Mouse (Mus musculus): ENCODE results near the gene Hexim2. TPM values are rescaled to one million over a fixed set of nuclear protein-coding genes. Genes with fewer than 3 reads are reported as not detected.

Hexim2 gene
- polyA plus RNA-seq, 1 experiment from 2014 or later: 7.7 TPM

DNA sequence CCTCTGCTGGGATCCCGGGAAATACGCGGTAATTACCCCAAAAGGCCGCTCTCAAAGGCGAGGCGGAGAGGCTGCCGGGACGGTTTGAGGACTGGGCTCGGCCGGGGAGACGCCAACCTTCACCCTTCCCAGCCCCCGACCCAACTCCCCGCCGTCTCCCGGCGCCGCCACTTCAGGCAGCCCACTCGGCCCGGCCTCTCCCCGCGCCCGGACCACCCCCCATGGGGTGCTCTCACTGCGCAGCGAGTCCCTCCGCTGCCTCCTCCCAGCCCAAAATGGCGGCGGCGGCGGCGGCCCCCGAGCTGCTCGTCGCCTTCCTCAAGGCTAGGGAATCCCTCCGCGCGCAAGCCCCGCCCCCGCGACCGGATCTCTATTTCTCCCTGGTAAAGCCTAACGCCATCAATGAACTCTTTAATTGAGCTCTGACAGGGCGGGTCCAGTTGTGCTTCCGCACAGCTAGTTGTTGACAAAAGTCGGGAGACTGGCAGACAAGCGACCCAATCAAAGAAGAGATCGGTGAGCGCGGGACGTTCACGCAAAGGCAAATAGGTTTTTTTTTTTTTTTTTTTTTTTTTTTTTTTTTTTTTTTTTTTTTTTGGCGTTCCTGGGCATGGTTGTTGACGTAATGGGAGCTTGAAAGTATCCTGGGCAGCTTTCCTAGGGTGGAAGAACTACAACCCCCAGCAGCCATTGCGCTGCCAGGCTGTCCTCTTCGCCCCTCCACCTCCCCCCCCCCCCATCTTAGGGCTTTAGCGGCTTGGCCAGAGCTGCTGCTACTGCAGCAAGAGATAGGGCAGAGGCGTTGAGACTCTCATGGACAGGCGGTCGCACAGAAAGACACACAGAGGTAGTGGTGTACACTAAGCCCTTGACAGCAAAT is 587 bp downstream of the Hexim2 start:
- DNase-seq (peak; percentile 99), ATAC-seq (ENCODE audit: low read depth) (peak; percentile 84)
- Histone ChIP-seq H3K27me3 (no peaks in the 10 kb centered on the region), H3K9ac (peak overlapping the region; percentile 100), H3K9me3 (replicated peaks) (no peaks in the 10 kb centered on the region), H3K36me3 (no peaks in the 10 kb centered on the region), H3K4me2 (peak overlapping the region; percentile 85), H3K4me3 (replicated peaks) (peak overlapping the region; percentile 96), H3K27ac (peak overlapping the region; percentile 97), H3K4me1 (replicated peaks) (peaks cover 63% of the 10 kb centered on the region)
- WGBS (ENCODE audit: insufficient replicate concordance): under 1% methylated on average over 56 of the region's 58 CpGs

DNA sequence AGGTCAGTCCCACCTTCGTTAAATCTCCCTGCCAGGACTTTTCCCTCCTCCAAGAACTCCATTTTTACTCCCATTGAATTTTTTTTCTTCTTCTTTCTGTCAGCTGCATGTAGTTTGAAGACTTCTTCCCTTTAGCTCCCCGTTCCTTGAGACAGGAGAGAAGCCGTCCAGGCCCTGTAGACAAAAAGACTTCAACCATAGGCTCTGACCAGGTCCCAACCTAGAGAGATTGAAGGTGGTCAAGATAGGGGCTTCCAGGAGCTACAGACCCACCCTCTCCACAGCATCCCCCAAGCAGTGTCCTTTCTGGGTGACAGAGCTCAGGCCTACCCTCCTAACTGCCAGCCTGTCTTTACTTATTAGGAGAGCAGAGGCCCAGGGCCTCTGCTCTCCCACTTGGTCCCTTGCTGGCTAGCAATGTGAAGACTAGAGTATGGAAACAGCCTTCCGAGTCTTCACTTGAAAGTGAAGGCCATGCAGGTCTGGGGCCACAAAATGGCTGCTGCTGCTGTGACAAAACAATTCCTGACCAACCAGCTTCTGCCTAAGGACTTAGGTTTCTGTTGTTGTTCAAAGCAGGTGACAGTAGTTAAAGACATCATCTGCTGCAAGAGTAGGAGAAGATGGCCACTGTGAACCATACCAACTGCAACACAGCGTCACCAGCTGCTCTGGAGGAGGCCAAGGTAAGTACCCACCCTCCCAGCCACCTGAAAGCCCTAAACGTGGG is 1.4 kb downstream of the Hexim2 start:
- Histone ChIP-seq H3K9ac (peak overlapping the region; percentile 85), H3K27ac (peak overlapping the region; percentile 97), H3K36me3 (peaks cover 7% of the 10 kb centered on the region), H3K4me2 (peak overlapping the region; percentile 85), H3K9me3 (replicated peaks) (no peaks in the 10 kb centered on the region), H3K4me1 (replicated peaks) (peaks cover 63% of the 10 kb centered on the region), H3K27me3 (no peaks in the 10 kb centered on the region), H3K4me3 (replicated peaks) (peak overlapping the region; percentile 96)
- ATAC-seq (ENCODE audit: low read depth): peak; percentile 19
- DNase-seq: no peak
- 31% methylated on average over 6 of the region's 6 CpGs for WGBS (ENCODE audit: insufficient replicate concordance)

DNA sequence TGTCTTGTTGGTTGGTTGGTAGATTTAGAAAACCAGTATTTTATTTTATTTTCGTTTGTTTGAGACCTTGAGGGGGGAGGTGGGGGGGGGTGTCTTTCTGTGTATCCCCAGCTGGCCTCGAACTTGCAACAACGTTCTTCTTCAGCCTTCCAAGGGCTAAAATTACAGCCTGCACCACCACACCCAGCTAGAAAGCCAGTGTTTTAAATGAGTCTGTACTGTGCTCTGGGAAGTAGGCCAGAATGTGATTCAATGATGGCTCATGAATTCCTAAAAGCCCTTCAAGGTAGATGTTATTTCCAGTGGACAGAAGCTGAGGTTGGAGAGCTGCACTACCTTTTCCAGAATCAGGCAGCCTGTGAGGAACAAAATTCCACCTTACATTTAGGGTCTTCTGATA is 2.0 kb downstream of the Hexim2 start:
- H3K27me3 ChIP-seq: no peaks in the 10 kb centered on the region
- H3K9ac ChIP-seq: peak overlapping the region; percentile 85
- peaks cover 63% of the 10 kb centered on the region for H3K4me1 ChIP-seq (replicated peaks)
- DNase-seq (no peak), ATAC-seq (ENCODE audit: low read depth) (no peak)
- H3K9me3 ChIP-seq (replicated peaks): no peaks in the 10 kb centered on the region
- peaks cover 13% of the 10 kb centered on the region for H3K36me3 ChIP-seq
- 54% methylated on average over 3 of the region's 3 CpGs for WGBS (ENCODE audit: insufficient replicate concordance)
- H3K4me3 ChIP-seq (replicated peaks): peak overlapping the region; percentile 96; the same call in 1 of the 2 replicates
- H3K4me2 ChIP-seq: peak overlapping the region; percentile 85
- peak overlapping the region; percentile 97 for H3K27ac ChIP-seq

DNA sequence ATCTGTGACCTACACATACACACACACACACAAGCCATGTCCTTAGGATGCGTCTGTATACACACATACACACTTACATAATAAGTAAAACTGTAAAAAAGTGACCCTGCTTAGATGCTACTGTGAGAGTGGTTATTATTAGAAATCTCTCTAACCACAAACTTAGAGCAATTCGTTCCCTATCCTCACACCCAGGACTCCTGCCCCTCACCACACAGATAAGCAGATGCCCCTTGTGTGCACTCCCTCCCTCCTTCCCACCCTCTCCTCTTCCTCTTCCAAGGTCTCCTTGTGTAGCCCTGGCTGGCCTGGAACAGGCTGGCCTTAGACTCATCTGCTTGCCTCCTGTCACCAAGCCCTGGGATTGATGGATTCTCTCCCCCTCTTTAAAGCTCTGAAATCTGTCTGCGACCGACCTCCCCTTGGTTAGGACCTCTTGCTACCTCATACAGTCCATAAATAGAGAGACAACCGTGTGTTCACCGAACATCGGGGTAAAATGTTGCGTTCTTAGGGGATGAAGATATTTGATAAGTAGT is 3.9 kb downstream of the Hexim2 start:
- H3K27ac ChIP-seq: peak overlapping the region; percentile 97
- peak overlapping the region; percentile 85 for H3K4me2 ChIP-seq
- peak overlapping the region; percentile 85 for H3K9ac ChIP-seq
- no peak overlapping the region for H3K4me3 ChIP-seq (replicated peaks)
- H3K9me3 ChIP-seq (replicated peaks): no peaks in the 10 kb centered on the region
- no peaks in the 10 kb centered on the region for H3K27me3 ChIP-seq
- peak; percentile 13; the same call in 1 of the 2 replicates for ATAC-seq (ENCODE audit: low read depth)
- peaks cover 20% of the 10 kb centered on the region for H3K36me3 ChIP-seq
- 15% methylated on average over 8 of the region's 8 CpGs for WGBS (ENCODE audit: insufficient replicate concordance)
- peak; percentile 35 for DNase-seq
- peaks cover 57% of the 10 kb centered on the region for H3K4me1 ChIP-seq (replicated peaks)

DNA sequence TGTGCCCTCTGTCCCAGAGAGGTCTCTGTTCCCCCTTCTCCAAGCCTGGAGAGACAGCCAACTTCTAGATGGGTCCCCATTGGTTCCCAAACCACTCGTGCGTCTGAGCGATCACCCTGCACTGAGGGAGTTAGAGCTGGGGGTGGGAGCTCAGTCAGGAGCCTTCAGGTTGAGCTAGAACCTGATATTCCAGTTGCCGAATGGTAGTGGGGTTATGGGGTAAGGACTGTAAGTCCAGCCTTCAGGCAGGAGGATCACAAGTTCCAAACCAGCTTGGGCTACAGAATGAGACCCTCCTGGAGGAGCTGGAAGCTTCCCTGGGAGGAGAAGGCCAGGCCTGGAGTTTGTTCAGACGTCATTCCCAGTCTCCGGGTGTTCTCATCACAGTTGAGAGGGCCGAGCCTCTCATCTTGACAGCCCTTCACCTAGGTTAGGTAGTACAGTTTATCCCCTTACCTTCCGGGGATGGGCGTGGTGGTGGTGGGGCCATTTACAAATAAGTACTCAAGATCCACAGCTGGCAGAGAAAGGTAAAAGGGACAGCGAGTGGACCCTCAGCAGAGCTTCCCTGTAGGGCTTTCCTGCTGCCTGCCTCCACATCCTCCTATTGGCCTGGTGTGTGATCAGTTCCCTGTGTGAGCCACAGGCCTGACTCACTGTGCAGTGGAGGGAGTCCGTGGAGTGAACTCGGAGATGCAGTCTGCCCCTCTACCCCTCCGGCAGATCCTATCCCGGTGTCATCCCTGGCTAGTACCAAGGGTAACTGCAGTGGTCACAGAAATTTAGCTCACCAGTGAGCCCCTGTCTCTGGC is 7.9 kb downstream of the Hexim2 start:
- Histone ChIP-seq H3K36me3 (peaks cover 20% of the 10 kb centered on the region), H3K4me3 (replicated peaks) (no peak overlapping the region), H3K27ac (peak overlapping the region; percentile 67), H3K9ac (no peak overlapping the region), H3K4me1 (replicated peaks) (peaks cover 65% of the 10 kb centered on the region), H3K27me3 (no peaks in the 10 kb centered on the region), H3K9me3 (replicated peaks) (no peaks in the 10 kb centered on the region), H3K4me2 (no peak overlapping the region)
- ATAC-seq (ENCODE audit: low read depth) (no peak), DNase-seq (no peak)
- 82% methylated on average over 14 of the region's 14 CpGs for WGBS (ENCODE audit: insufficient replicate concordance)

DNA sequence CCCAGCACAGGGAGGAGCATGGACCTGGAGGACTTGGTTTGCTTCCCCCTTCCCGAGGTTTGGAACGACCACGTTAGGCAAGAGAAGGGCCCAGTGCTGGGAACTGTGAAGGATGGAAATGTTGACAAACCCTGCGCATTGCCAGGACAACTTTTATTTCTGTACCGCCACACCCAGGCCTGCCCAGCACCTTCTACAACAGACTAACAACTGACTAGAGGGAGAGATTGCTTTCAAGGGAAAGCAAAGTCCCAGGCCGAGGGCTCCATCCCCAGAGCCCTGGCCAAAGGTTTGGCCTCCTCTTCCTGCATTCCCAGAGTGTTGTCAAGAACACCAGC is 8.5 kb downstream of the Hexim2 start:
- Histone ChIP-seq H3K4me3 (replicated peaks) (no peak overlapping the region), H3K36me3 (peaks cover 20% of the 10 kb centered on the region), H3K9ac (no peak overlapping the region), H3K27ac (peak overlapping the region; percentile 67), H3K27me3 (no peaks in the 10 kb centered on the region), H3K4me2 (no peak overlapping the region), H3K9me3 (replicated peaks) (no peaks in the 10 kb centered on the region), H3K4me1 (replicated peaks) (peaks cover 63% of the 10 kb centered on the region)
- 62% methylated on average over 6 of the region's 6 CpGs for WGBS (ENCODE audit: insufficient replicate concordance)
- ATAC-seq (ENCODE audit: low read depth) (no peak), DNase-seq (no peak)

DNA sequence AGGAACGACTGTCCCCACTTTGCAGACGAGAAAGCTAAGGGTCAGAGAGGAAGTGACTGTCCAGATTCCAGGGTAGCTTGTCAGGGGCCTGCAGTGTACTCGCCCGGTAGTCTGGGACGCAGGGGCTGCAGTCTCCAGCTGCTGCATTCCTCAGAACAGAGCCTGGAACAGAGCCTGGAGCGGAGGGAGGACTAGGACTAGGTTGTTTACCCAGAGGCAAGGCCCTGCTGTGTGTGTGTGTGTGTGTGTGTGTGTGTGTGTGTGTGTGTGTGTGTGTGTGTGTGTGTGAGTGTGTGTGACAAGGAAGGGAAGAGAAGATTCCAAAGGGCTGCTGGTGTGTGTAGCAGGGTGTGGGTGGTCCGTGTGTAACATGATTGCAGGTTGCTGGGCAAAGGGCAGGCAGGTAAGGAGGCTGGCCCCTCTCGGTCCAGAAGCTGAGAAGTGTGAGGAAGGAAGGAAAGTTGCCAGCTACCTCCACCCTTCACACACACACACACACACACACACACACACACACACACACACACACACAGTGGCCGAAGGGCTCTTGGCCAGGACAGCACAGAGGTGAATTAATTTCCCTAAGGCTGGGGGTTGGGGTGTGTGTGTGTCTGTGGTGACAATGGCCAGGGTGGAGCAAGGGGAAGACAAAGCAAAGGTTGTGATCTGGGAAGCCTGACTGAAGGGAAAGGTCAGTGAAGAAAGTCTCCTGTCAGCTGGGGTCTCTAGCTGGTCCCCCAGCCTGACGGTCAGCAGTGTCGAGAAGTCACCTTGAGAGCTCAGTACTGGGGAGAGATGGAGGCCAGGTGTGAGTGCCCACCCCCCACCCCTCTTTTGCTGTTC is 9.1 kb downstream of the Hexim2 start:
- Histone ChIP-seq H3K9me3 (replicated peaks) (no peaks in the 10 kb centered on the region), H3K4me2 (no peak overlapping the region), H3K4me1 (replicated peaks) (peaks cover 57% of the 10 kb centered on the region), H3K4me3 (replicated peaks) (no peak overlapping the region), H3K9ac (peak overlapping the region; percentile 6; the same call in 1 of the 2 replicates), H3K36me3 (peaks cover 20% of the 10 kb centered on the region), H3K27ac (peak overlapping the region; percentile 67), H3K27me3 (no peaks in the 10 kb centered on the region)
- WGBS (ENCODE audit: insufficient replicate concordance): 47% methylated on average over 11 of the region's 11 CpGs
- ATAC-seq (ENCODE audit: low read depth) (no peak), DNase-seq (no peak)

DNA sequence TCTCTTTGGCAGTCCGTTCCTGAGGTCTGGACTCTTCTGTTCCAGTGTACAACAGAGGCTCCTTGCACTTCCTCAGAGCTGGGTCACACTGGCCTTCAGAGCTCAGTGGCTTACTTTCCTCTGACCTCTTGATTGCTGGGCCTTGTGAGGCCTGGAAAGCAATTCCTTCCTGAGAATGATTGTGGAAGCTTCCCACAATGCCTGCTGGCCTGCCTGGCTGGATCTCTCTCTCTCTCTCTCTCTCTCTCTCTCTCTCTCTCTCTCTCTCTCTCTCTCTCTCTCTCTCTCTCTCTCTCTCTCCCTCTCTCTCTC is 9.7 kb downstream of the Hexim2 start:
- Histone ChIP-seq H3K9ac (peak overlapping the region; percentile 6; the same call in 1 of the 2 replicates), H3K27ac (peak overlapping the region; percentile 67), H3K4me1 (replicated peaks) (peaks cover 55% of the 10 kb centered on the region), H3K9me3 (replicated peaks) (no peaks in the 10 kb centered on the region), H3K4me3 (replicated peaks) (no peak overlapping the region), H3K36me3 (peaks cover 20% of the 10 kb centered on the region), H3K4me2 (no peak overlapping the region), H3K27me3 (no peaks in the 10 kb centered on the region)
- ATAC-seq (ENCODE audit: low read depth) (no peak), DNase-seq (no peak)
- WGBS (ENCODE audit: insufficient replicate concordance): 46% methylated on average over 1 of the region's 1 CpGs

DNA sequence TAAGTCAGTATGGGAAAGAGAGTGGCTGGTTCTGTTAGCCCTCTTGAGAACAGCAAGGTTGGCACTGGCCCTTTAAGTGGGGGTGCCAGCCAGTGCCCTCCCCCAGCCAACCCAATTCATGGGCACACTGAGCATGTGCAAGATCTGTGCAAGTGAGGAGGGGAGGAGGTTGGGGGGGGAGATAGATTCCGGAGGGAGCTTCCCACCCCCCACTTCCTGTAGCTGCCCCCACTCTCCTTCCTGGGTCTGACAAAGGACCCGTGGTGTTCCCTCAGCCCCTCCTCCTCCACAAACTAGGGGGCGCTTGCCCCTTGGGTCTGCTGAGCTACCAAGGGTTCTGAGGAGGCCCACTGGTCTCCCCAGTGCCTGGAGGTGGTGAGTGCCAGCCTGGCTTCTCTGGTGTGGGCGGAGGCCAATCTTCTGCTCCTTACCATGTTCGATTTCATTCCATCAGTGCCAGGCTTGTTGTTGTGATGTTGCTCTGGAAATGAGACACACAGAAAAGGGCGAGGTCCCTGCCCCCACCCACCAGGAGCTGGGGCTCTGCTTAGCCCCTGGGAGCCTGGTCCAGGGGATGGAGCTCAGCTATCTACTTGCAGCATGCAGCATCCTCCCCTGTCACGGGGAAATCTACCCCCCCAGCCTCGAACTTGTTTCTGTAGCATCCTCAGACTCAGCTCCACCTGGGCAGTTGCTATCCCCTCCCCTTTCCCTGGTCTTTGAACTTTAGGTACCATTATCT is 10.4 kb downstream of the Hexim2 start:
- Histone ChIP-seq H3K27me3 (no peaks in the 10 kb centered on the region), H3K9ac (no peak overlapping the region), H3K4me3 (replicated peaks) (no peak overlapping the region), H3K9me3 (replicated peaks) (no peaks in the 10 kb centered on the region), H3K4me2 (peak overlapping the region; percentile 5; the same call in 1 of the 2 replicates), H3K4me1 (replicated peaks) (peaks cover 56% of the 10 kb centered on the region), H3K27ac (peak overlapping the region; percentile 56), H3K36me3 (peaks cover 20% of the 10 kb centered on the region)
- no peak for DNase-seq
- no peak for ATAC-seq (ENCODE audit: low read depth)
- 39% methylated on average over 8 of the region's 8 CpGs for WGBS (ENCODE audit: insufficient replicate concordance)
